Mouse (Mus musculus) lung, adult 10 weeks (tissue): Measurements from ENCODE around the gene Olfml2b. TPM values are rescaled to one million over a fixed set of nuclear protein-coding genes. Genes with fewer than 3 reads are reported as not detected.

ENCODE experiments used
- polyA plus RNA-seq: library from polyadenylated mRNA; stranded (reverse); fragments of 350-450 nt; fragmentation: Illumina TruSeq; extraction: RNeasy Lipid Tissue Mini Kit (QIAGEN cat#74804); gene quantifications from one replicate; pipeline ENCODE4 v1.2.3, GENCODE M21; 2014; ENCODE audit warnings: low read depth, low replicate concordance; ENCODE audit not compliant: insufficient read depth

Gene Olfml2b
- 7.8 TPM for polyA plus RNA-seq

GRCm38 (mm10) chr1:170644255-170645205, at the start of gene Olfml2b:
Olfml2b (plus strand) TSS chr1:170644532.

Other genes with a start within 250 kb of the Olfml2b start
- gene Nos1ap, start 54.7 kb upstream of the Olfml2b start, polyA plus RNA-seq: 1.1 TPM
- 10.6 TPM for gene Atf6, start 223.2 kb downstream of the Olfml2b start, polyA plus RNA-seq
- not detected for gene Gm26620, start 240.5 kb downstream of the Olfml2b start, polyA plus RNA-seq
- 14.9 TPM for gene Dusp12, start 241.0 kb downstream of the Olfml2b start, polyA plus RNA-seq